Mouse (Mus musculus) lung, adult 2 months (tissue): Measurements from ENCODE around the gene Prkg1.

ENCODE experiments used
- CTCF ChIP-seq: fragments of 200-500 bp; IDR thresholded peaks from 2 replicates; pipeline ENCODE4 v1.5.1; 2011; ENCODE audit warnings: mild to moderate bottlenecking, low read length, control low read depth; ENCODE audit not compliant: insufficient read depth
- POLR2A ChIP-seq: fragments of 200-500 bp; IDR thresholded peaks from 2 replicates; pipeline ENCODE4 v1.6.1; 2011; ENCODE audit warnings: low read depth, mild to moderate bottlenecking, control low read depth, low read length, borderline replicate concordance; ENCODE audit errors: extremely low read depth

- no peak for TF ChIP-seq CTCF
- TF ChIP-seq POLR2A = no peak
Measured at GRCm38 (mm10) chr19:31442311-31442710, 322.5 kb downstream of the Prkg1 start.
